Mouse (Mus musculus): ENCODE results near the gene Ireb2. TPM values are rescaled to one million over a fixed set of nuclear protein-coding genes. Genes with fewer than 3 reads are reported as not detected.
"Not testable (repeated sequence)": the region's sequence is repeated elsewhere in the genome, so short reads cannot be mapped to it uniquely, and the experiment has no call there.

Gene Ireb2
- polyA plus RNA-seq, 1 experiment = 17.7 TPM

- 79% methylated on average over 7 of the region's 7 CpGs for whole genome bisulfite sequencing
- Histone ChIP-seq H3K4me3 (replicated peaks; ENCODE audit: control insufficient read depth, low read depth, low read length) (no peak overlapping the region), H3K27ac (ENCODE audit: control insufficient read depth, insufficient read depth, low read depth, low read length, poor library complexity) (no peak overlapping the region), H3K4me1 (ENCODE audit: control insufficient read depth, insufficient read depth, low read length) (no peaks in the 10 kb centered on the region)
- TF ChIP-seq CTCF (IDR thresholded peaks at IDR 0.05; ENCODE audit: control insufficient read depth, insufficient read depth, low read length) (no peak), POLR2A (IDR thresholded peaks at IDR 0.05; ENCODE audit: borderline replicate concordance, control insufficient read depth, low read depth, low read length) (no peak)
Observed at GRCm38 (mm10) chr9:54837835-54838234, 25.8 kb upstream of the Ireb2 start.

- Histone ChIP-seq H3K4me1 (ENCODE audit: control insufficient read depth, insufficient read depth, low read length) (no peaks in the 10 kb centered on the region), H3K27ac (ENCODE audit: control insufficient read depth, insufficient read depth, low read depth, low read length, poor library complexity) (no peak overlapping the region), H3K4me3 (replicated peaks; ENCODE audit: control insufficient read depth, low read depth, low read length) (no peak overlapping the region)
- WGBS = 87% methylated on average over 1 of the region's 1 CpGs
- no peak for TF ChIP-seq POLR2A (IDR thresholded peaks at IDR 0.05; ENCODE audit: borderline replicate concordance, control insufficient read depth, low read depth, low read length)
- no peak for TF ChIP-seq CTCF (IDR thresholded peaks at IDR 0.05; ENCODE audit: control insufficient read depth, insufficient read depth, low read length)
Observed at GRCm38 (mm10) chr9:54840145-54840544, 23.4 kb upstream of the Ireb2 start.

GRCm38 (mm10) chr9:54842311-54842710 lies 21.3 kb upstream of the Ireb2 start:
- Histone ChIP-seq H3K27ac (ENCODE audit: control insufficient read depth, insufficient read depth, low read depth, low read length, poor library complexity) (no peak overlapping the region), H3K4me1 (ENCODE audit: control insufficient read depth, insufficient read depth, low read length) (no peaks in the 10 kb centered on the region), H3K4me3 (replicated peaks; ENCODE audit: control insufficient read depth, low read depth, low read length) (no peak overlapping the region)
- 77% methylated on average over 5 of the region's 5 CpGs for WGBS
- TF ChIP-seq POLR2A (IDR thresholded peaks at IDR 0.05; ENCODE audit: borderline replicate concordance, control insufficient read depth, low read depth, low read length) = no peak
- TF ChIP-seq CTCF (IDR thresholded peaks at IDR 0.05; ENCODE audit: control insufficient read depth, insufficient read depth, low read length) = no peak

- TF ChIP-seq POLR2A (IDR thresholded peaks at IDR 0.05; ENCODE audit: borderline replicate concordance, control insufficient read depth, low read depth, low read length) = no peak
- TF ChIP-seq CTCF (IDR thresholded peaks at IDR 0.05; ENCODE audit: control insufficient read depth, insufficient read depth, low read length) = no peak
- 59% methylated on average over 6 of the region's 6 CpGs for WGBS
Observed at GRCm38 (mm10) chr9:54843887-54844286, 19.7 kb upstream of the Ireb2 start.

GRCm38 (mm10) chr9:54844556-54845176 lies 18.9 kb upstream of the Ireb2 start:
- no peak overlapping the region for H3K4me3 ChIP-seq (replicated peaks; ENCODE audit: control insufficient read depth, low read depth, low read length)
- TF ChIP-seq POLR2A (IDR thresholded peaks at IDR 0.05; ENCODE audit: borderline replicate concordance, control insufficient read depth, low read depth, low read length) (no peak), CTCF (IDR thresholded peaks at IDR 0.05; ENCODE audit: control insufficient read depth, insufficient read depth, low read length) (no peak)
- WGBS = 84% methylated on average over 3 of the region's 3 CpGs
- H3K4me1 ChIP-seq (ENCODE audit: control insufficient read depth, insufficient read depth, low read length) = no peaks in the 10 kb centered on the region
- no peak overlapping the region for H3K27ac ChIP-seq (ENCODE audit: control insufficient read depth, insufficient read depth, low read depth, low read length, poor library complexity)

More at GRCm38 (mm10) chr9:54843887-54844286, 19.7 kb upstream of the Ireb2 start:
- Histone ChIP-seq H3K4me1 (ENCODE audit: control insufficient read depth, insufficient read depth, low read length) (no peaks in the 10 kb centered on the region), H3K27ac (ENCODE audit: control insufficient read depth, insufficient read depth, low read depth, low read length, poor library complexity) (no peak overlapping the region), H3K4me3 (replicated peaks; ENCODE audit: control insufficient read depth, low read depth, low read length) (no peak overlapping the region)

GRCm38 (mm10) chr9:54848203-54848602 lies 15.4 kb upstream of the Ireb2 start:
- Histone ChIP-seq H3K27ac (ENCODE audit: control insufficient read depth, insufficient read depth, low read depth, low read length, poor library complexity) (no peak overlapping the region), H3K4me3 (replicated peaks; ENCODE audit: control insufficient read depth, low read depth, low read length) (no peak overlapping the region), H3K4me1 (ENCODE audit: control insufficient read depth, insufficient read depth, low read length) (no peaks in the 10 kb centered on the region)
- no peak for TF ChIP-seq POLR2A (IDR thresholded peaks at IDR 0.05; ENCODE audit: borderline replicate concordance, control insufficient read depth, low read depth, low read length)
- TF ChIP-seq CTCF (IDR thresholded peaks at IDR 0.05; ENCODE audit: control insufficient read depth, insufficient read depth, low read length) = no peak

- not testable (repeated sequence) for H3K4me1 ChIP-seq (ENCODE audit: control insufficient read depth, insufficient read depth, low read length); H3K27ac ChIP-seq (ENCODE audit: control insufficient read depth, insufficient read depth, low read depth, low read length, poor library complexity); H3K4me3 ChIP-seq (replicated peaks; ENCODE audit: control insufficient read depth, low read depth, low read length)
- WGBS = 77% methylated on average over 6 of the region's 6 CpGs
Observed at GRCm38 (mm10) chr9:54853036-54853435, 10.6 kb upstream of the Ireb2 start.

GRCm38 (mm10) chr9:54853619-54854018 lies 10.0 kb upstream of the Ireb2 start:
- H3K4me3 ChIP-seq (replicated peaks; ENCODE audit: control insufficient read depth, low read depth, low read length) = no peak overlapping the region
- TF ChIP-seq POLR2A (IDR thresholded peaks at IDR 0.05; ENCODE audit: borderline replicate concordance, control insufficient read depth, low read depth, low read length) (no peak), CTCF (IDR thresholded peaks at IDR 0.05; ENCODE audit: control insufficient read depth, insufficient read depth, low read length) (no peak)
- no peak overlapping the region for H3K27ac ChIP-seq (ENCODE audit: control insufficient read depth, insufficient read depth, low read depth, low read length, poor library complexity)
- no peaks in the 10 kb centered on the region for H3K4me1 ChIP-seq (ENCODE audit: control insufficient read depth, insufficient read depth, low read length)
- 78% methylated on average over 4 of the region's 4 CpGs for WGBS

GRCm38 (mm10) chr9:54855638-54856037 lies 8.0 kb upstream of the Ireb2 start:
- no peaks in the 10 kb centered on the region for H3K4me1 ChIP-seq (ENCODE audit: control insufficient read depth, insufficient read depth, low read length)
- no peak overlapping the region for H3K4me3 ChIP-seq (replicated peaks; ENCODE audit: control insufficient read depth, low read depth, low read length)
- no peak overlapping the region for H3K27ac ChIP-seq (ENCODE audit: control insufficient read depth, insufficient read depth, low read depth, low read length, poor library complexity)
- TF ChIP-seq CTCF (IDR thresholded peaks at IDR 0.05; ENCODE audit: control insufficient read depth, insufficient read depth, low read length) (no peak), POLR2A (IDR thresholded peaks at IDR 0.05; ENCODE audit: borderline replicate concordance, control insufficient read depth, low read depth, low read length) (no peak)
- 37% methylated on average over 6 of the region's 6 CpGs for WGBS

All from bone marrow, adult 2 months (tissue).